Mouse (Mus musculus) ovary, postnatal 14 days (tissue): ENCODE measurements at regions not wholly inside any gene's neighbourhood (a gene's known extent, or its start where the extent isn't known, plus 50 kb on each side); places are given as distances from the start of the nearest gene placed in this dataset.

Experiments
- DNase-seq: peaks from one replicate; pipeline ENCODE4 v3.0.0; 2022; ENCODE audit warnings: low spot score

DNA sequence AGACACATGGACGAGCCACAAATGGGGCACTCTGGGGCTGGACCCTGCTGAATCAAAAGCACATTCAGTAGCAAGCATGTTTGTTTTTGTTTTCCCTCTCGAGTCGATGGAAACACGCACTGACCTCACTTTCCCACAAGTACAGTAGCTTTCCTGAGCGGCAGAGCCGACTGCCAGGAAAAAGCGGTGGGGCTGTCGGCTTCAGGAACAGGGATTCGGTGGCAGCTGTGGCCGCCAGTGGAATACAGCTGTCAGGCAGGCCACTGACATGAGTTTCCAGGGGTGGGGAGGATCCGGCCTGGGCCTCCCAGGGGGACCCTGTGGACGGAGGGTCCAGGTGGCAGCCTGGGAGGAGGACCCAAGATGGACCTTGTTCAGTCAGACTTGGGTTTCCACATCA is 157.0 kb downstream of the Fgf18 start:
- no peak for DNase-seq

DNA sequence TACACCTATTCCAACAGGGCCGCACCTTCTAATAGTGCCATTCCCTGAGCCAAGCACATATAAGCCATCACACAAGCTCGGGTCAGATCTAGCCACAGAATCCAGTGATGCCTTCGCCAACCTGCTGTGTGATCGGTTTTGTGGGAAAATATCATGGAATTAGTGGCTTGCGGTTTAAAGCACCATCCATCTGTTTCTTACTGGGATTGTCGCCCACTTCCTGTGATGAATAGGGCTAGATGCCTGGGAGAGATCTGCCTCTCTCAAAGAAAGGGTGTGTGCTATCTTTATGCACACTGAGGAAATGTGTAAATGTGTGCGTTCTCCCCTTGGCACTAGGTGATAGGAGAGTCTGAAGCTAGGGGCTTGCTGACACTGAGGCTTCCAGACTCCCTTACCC is 154.5 kb upstream of the Smim23 start:
- no peak for DNase-seq

DNA sequence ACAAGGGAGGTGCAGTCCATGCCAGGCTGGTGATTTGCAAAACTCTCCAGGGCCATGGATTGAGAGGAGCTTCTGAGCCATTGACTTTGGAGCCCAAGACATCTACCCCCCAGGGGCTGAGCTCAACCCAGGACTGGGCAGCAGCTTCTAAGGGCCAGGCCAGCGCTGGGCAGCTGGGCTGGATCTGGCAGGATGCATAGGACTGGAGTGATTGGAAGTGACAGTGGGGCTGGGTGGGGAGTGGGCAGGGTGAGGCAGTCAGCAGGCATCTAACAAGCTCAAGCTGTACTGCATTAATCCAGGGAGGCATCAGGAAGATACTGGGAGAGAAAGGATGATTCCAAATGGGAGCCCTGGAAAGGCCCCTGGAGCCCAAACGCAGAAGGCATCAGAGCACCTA is 152.2 kb upstream of the Smim23 start:
- no peak for DNase-seq

- no peak for DNase-seq
These were observed 149.0 kb upstream of the Smim23 start for GRCm38 (mm10) chr11:32973453-32973852.

DNA sequence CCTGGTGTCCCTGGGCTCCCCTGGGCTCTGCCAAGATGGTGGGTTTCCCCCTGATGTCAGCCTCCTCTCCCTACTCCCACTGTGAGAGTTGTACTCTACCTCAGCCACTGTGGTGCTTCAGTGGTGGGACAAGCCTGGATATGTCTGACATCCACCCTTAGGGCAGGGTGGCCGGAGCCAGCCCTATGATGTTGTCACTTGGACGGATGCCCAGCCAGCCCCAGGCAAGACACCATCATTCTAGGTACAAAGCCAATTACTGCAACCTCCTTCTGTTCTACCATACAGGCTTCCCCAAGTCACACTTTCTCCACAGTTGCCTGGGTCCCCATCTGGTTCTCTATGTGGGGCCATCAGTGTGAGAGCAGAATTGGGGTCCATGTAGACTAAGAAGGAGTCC is 141.0 kb upstream of the Smim23 start:
- DNase-seq: no peak

- no peak for DNase-seq
These were observed 139.4 kb upstream of the Smim23 start for GRCm38 (mm10) chr11:32963625-32964293.

GRCm38 (mm10) chr11:32961600-32961999 is 137.2 kb upstream of the Smim23 start:
- no peak for DNase-seq

- DNase-seq: no peak
These were observed 134.6 kb upstream of the Smim23 start for GRCm38 (mm10) chr11:32958961-32959360.

DNA sequence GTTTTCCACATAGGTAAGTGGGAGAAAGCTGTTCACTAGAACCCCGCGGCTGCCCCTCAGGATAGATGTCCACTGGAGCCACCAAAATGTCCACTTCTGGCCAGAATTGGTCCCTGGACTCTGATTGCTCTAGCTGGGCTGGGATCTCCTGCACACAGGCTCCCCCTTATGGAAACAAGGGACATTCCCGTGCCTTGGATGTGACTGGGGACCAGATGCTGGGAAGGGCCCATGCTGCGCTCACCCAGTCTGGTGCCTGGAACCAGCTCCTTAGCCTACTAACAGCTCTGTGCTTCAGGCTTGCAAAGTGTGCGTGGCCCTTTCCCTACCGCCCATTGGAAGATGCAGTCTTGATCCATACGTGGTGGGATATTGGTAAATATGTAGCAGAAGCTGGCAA is 132.6 kb upstream of the Smim23 start:
- DNase-seq: peak; percentile 38

DNA sequence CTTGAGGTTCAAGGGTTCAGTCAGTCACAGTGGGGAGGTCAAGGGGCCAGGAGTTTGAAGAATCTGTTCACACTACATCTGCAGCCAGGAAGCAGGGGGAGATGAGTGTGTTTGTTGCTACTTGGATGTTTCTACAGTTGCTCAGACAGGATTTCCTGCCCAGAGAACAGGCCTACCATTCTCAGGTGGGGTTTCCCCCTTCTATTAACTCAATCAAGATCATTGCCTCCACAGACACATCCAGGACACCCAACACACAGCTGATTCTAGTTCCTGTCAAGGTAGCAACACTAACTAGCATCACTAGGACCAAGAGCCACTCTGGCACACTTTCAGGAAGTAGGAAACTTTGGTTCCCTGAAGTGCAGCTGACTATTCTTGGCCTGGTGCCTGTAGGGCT is 127.9 kb upstream of the Smim23 start:
- DNase-seq: no peak

DNA sequence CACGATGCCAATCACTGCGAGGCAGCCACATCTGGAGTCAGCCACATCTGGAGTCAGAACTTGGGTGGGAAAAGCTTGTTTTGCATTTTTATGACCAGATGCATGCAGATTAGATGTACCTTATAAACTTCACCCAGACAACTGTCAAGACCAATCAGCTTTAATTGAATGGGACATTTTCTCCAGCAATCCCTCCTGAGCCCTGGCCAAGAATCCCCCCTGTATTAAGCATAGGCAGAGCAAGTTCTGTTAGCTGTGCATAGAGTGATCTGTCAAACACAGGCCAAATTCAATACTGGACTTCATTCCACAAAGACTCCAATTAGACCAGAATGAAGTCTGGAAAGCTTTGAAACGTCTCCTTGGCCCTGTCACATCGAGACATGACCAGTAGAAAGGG is 123.7 kb upstream of the Smim23 start:
- DNase-seq: no peak

GRCm38 (mm10) chr11:32946481-32947001 is 122.1 kb upstream of the Smim23 start:
- DNase-seq: no peak

DNA sequence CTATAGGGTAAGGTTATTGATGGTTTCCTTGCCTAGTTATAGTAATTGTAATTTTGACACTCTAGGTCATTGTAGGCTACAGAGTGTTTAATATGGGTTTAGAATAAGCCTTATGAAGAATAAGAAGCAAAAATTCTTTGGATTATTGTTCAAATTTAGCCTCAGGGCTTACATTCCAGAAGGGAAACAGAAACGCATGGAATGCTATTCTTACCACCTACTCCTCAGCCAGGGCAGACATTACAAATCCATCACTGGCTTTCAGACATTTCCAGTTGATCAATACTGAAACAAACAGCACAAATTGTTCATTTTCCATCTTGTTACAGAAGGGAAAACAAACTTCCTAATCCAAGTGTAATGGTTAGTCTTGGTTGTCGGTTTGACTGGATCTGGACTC is 120.7 kb upstream of the Smim23 start:
- no peak for DNase-seq

DNA sequence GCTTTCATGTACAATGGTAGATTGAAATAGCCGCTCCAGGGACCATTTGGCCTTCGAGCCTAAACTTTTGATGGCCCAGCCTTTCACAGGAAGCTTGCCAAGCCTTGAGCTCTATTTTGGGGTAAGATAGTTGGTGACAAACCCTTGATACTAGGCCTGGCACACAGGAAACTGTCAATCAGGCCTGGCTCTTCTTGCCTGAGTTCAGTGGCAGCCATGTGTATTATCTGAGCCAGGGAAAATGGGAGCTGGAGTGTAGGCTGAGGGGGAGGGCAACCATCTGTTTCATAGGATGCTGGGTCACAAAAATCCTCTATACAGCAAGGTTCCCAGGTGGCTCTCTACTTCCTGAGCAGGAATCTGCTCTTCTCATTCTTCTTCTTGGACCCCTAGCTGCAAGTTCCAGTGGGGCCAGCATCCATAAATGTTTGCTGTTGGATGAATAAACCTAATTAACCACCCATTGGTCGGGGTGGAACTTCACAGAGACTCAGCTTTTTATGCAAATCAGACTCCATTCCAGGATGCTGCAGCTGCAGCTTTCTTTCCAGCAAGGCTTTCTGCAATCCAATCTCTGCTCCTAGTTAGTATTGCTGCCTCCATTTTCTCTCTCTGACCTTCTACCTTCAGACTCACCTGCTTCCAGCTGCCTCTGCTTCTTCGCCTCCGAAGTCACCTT is 117.1 kb upstream of the Smim23 start:
- no peak for DNase-seq

GRCm38 (mm10) chr11:32939102-32939501 is 114.7 kb upstream of the Smim23 start:
- DNase-seq: no peak

DNA sequence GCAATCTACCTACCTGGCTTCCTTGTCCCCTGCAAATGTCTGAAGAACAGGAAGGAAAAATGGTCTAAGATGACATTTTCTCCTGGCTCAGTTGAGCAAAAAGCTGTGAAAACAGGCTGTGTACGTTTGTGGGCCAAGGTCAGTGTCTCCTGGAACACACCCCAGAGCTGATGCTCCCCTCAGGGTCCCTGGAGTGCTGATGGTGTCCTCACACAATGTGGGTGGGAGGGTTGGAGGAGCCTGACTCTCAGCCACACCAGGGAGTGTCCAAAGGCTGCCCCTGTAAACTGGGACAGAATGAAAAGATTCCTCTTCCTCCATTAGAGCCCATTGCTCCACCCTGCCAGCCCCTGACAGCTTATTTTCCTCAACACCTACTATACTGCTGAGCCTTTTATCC is 112.8 kb upstream of the Smim23 start:
- DNase-seq: no peak

DNA sequence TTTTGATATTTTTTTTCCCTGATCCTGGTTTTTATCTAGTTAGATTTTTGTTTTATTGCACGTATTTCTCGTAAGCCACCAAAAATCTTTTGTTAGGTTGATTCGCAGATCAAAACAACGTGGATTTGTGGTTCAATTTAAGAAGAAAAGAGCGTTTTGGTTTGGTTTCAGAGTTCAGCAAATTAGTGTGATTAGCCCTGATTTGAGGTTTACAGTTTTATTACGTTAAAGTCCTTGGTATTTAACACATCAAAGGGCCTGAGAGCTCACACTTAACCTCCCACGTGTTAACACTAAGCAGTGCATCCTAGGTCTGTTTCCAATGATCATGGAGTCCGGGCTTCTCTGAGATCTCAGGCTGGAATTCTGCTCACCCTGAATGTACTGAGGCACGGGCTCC is 107.5 kb upstream of the Smim23 start:
- DNase-seq: no peak

- DNase-seq: no peak
These were observed 106.6 kb upstream of the Smim23 start for GRCm38 (mm10) chr11:32931018-32931417.

DNA sequence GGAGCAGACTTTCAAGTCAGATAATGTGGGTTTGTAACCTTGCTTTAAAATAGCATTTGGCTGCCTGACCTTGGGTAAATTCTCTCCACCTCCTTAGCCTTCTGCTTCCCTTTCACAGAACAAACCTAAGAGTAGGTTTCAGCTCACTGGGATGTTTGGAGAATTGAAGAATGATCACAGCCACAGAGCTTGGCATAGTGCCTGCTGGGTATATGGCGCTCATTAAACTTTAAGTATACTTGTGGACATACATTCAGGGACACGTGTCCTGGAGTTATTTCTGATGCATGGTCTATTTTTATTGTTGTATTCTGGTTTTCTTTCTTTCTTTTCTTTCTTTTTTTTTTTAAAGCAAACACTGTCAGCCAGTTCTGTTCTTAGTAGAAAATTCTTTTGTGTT is 104.4 kb upstream of the Smim23 start:
- no peak for DNase-seq

DNA sequence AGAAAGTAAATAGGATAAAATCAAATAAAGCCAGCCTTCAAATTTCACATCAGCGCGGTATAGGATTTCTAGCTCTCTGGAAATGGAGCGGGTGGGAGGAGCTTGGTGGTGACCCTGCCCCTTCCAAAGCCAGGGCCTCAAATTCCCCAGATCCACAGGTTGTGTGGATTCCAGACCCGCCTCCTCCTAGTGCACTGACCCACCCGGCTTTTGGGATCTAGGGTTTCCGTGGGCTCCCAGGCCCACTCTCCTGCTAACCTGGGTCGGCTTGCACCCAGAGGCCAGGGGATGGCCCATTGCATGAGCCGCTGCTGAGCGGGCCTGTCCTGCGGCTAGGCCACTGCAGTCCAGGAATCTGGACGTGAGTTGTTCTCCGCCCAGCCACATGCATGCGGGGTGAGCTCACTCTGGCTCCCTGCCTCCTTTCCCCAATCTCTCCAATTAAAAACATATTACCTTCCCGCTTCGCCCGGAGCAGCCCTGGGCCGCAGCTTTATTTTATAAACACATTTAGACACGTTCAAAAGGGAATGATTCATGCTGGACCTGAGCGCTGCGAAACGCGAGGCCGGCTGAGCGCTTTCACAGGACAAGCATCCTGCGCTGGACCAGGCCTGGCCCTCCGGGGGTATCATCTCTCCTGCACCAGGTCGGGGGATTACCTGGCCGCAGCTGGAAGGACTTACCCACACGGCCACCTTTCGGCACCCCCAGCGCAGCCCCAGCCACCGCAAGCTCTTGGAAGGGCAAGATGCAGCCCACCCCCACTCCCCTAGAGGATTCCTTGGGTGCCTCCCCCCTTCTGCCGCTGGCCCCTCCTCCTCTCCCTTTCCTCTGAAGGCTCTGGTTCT is 101.2 kb upstream of the Smim23 start:
- peak; percentile 48 for DNase-seq

DNA sequence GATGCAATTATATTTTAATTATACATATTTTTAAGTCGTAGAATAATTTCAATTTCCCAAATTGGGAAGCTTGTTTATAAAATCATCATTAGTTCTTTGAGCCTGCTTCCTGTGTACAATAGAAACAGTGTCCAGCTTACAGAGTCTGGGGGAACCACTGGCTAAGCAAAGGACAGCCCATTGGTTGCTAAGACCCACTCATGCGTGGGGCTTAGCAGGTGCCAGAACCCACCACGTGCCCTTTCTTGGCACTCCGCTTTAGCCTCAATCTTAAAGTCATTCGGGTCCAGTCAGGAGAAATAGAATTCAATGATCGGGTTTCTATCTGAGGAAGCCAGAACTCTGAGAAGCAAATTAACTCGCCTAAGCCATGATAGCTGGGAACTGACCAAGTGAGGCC is 100.5 kb upstream of the Smim23 start:
- no peak for DNase-seq

DNA sequence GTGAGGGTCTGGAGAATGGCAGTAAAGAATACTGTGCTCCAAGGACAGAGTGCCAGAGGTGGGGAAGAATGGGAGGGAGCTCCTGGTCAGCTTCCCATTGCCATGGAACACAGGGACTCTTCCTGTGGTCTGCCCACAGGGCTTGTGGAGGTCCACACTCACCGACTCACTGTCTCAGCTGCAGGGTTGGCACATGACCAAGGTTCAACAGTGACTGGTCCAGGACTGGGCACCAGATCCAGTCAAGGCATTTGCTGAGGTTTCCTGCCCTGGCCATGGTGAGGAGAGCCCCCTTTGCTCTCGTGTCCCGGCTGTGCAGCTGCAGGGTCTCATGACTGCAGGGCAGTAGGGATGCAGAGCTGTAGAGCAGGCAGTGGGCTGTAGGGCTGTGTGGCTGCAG is 88.7 kb upstream of the Smim23 start:
- DNase-seq: no peak

DNA sequence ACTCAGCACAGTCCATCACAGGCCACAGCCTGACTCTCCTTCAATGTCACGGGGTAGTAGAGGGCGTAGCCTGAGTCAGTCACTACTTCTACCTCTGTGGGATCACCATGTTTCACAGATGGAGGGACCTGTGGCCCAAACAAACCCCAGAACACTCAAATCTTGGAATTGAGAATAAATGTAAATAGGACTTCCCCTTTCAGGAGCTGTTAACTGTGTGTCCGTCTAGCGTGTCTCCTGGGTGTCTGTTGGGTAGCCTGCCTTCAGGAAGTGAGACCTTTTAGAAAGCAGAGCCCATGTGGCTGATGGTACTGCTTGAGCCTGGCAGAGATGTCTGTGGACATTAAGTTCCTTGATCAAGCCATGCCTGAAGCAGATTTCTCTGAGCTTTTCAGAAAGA is 87.4 kb upstream of the Smim23 start:
- DNase-seq: no peak
